Comparison of ENCODE assay signal across 11 mouse cellular contexts in genomic region chr6:54507808-54508207, GRCm38 (mm10). TPM values are rescaled to one million over a fixed set of nuclear protein-coding genes. Genes with fewer than 3 reads are reported as not detected.
DNase-seq lines count a peak whose midpoint lies in the region; ATAC-seq lines count a peak whose summit lies in the region.
"Had no signal": no experiment of that assay in that cellular context is flagged by ENCODE, and none has a peak within 500 bp of the region (broad histone marks: within the 10 kb centered on the region; RNA-seq: fewer than 3 reads in every experiment).

No protein-coding gene starts in this region.

- no peak overlapping the region for H3K4me2 ChIP-seq in heart, embryonic 15.5 days
- no peak overlapping the region for H3K4me2 ChIP-seq in embryonic facial prominence, embryonic 12.5 days (replicated peaks)
- no peak overlapping the region for H3K4me2 ChIP-seq in midbrain, embryonic 12.5 days (replicated peaks)

- H3K9me3 ChIP-seq in heart, embryonic 15.5 days (replicated peaks), result no peaks in the 10 kb centered on the region
- H3K9me3 ChIP-seq in embryonic facial prominence, embryonic 12.5 days, result no peaks in the 10 kb centered on the region
- no peaks in the 10 kb centered on the region for H3K9me3 ChIP-seq in hindbrain, embryonic 10.5 days
- no peaks in the 10 kb centered on the region for H3K9me3 ChIP-seq in midbrain, embryonic 12.5 days

- 41% methylated on average over 5 of the region's 5 CpGs for WGBS in heart, embryonic 15.5 days
- whole genome bisulfite sequencing in embryonic facial prominence, embryonic 12.5 days, result 57% methylated on average over 5 of the region's 5 CpGs
- WGBS in hindbrain, embryonic 10.5 days, result 70% methylated on average over 5 of the region's 5 CpGs
- 60% methylated on average over 5 of the region's 5 CpGs for WGBS in midbrain, embryonic 12.5 days

- H3K9ac ChIP-seq in heart, embryonic 15.5 days, result no peak overlapping the region
- no peak overlapping the region for H3K9ac ChIP-seq in embryonic facial prominence, embryonic 12.5 days
- H3K9ac ChIP-seq in midbrain, embryonic 12.5 days (replicated peaks), result no peak overlapping the region
- H3K9ac ChIP-seq: liver, embryonic 14.5 days had no signal

- DNase-seq in heart, adult 8-10 months (ENCODE audit: low spot score), result no peak
- no peak for DNase-seq in hindbrain, embryonic 10.5 days (ENCODE audit: low spot score)
- DNase-seq in thymus, postnatal 36 days, result no peak
- no peak for DNase-seq in spleen, postnatal 10 days (ENCODE audit: low spot score in 2 of 2)
- no peak for DNase-seq in left cerebral cortex, adult 11 months (ENCODE audit: low spot score)
- DNase-seq: layer of hippocampus, adult 9-11 months had no signal

- no peaks in the 10 kb centered on the region for H3K27me3 ChIP-seq in heart, embryonic 15.5 days
- H3K27me3 ChIP-seq in embryonic facial prominence, embryonic 12.5 days, result no peaks in the 10 kb centered on the region
- no peaks in the 10 kb centered on the region for H3K27me3 ChIP-seq in hindbrain, embryonic 10.5 days (ENCODE audit: insufficient read depth, poor library complexity, severe bottlenecking)
- H3K27me3 ChIP-seq in midbrain, embryonic 12.5 days, result no peaks in the 10 kb centered on the region

- H3K36me3 ChIP-seq in heart, embryonic 15.5 days, result no peaks in the 10 kb centered on the region
- H3K36me3 ChIP-seq in embryonic facial prominence, embryonic 12.5 days, result no peaks in the 10 kb centered on the region
- H3K36me3 ChIP-seq in hindbrain, embryonic 10.5 days, result peaks cover 15% of the 10 kb centered on the region
- peaks cover 24% of the 10 kb centered on the region for H3K36me3 ChIP-seq in midbrain, embryonic 12.5 days

- H3K4me3 ChIP-seq in heart, embryonic 15.5 days, result no peak overlapping the region
- no peak overlapping the region for H3K4me3 ChIP-seq in embryonic facial prominence, embryonic 12.5 days
- no peak overlapping the region for H3K4me3 ChIP-seq in hindbrain, embryonic 10.5 days
- H3K4me3 ChIP-seq in midbrain, embryonic 12.5 days, result no peak overlapping the region

- H3K27ac ChIP-seq in heart, embryonic 15.5 days, result no peak overlapping the region
- H3K27ac ChIP-seq in embryonic facial prominence, embryonic 12.5 days, result peak overlapping the region; percentile 75; the same call in 1 of the 2 replicates
- H3K27ac ChIP-seq in hindbrain, embryonic 10.5 days, result peak overlapping the region; percentile 84
- H3K27ac ChIP-seq in midbrain, embryonic 12.5 days (replicated peaks), result peak overlapping the region; percentile 79
- H3K27ac ChIP-seq: liver, embryonic 14.5 days had no signal

- peaks cover 20% of the 10 kb centered on the region for H3K4me1 ChIP-seq in heart, embryonic 15.5 days (replicated peaks)
- H3K4me1 ChIP-seq in embryonic facial prominence, embryonic 12.5 days, result peaks cover 24% of the 10 kb centered on the region
- H3K4me1 ChIP-seq in hindbrain, embryonic 10.5 days (replicated peaks), result peaks cover 39% of the 10 kb centered on the region
- peaks cover 22% of the 10 kb centered on the region for H3K4me1 ChIP-seq in midbrain, embryonic 12.5 days

- ATAC-seq in heart, embryonic 15.5 days (replicated peaks; ENCODE audit: insufficient number of reproducible peaks, insufficient read depth, low FRiP score, low read depth), result peak; percentile 44; the same call in 1 of the 2 replicates
- ATAC-seq in embryonic facial prominence, embryonic 12.5 days (ENCODE audit: insufficient number of reproducible peaks, insufficient read depth, low FRiP score, low TSS enrichment), result no peak
- ATAC-seq in midbrain, embryonic 12.5 days (ENCODE audit: low FRiP score, low read depth), result peak; percentile 24; the same call in 1 of the 2 replicates
- ATAC-seq: inflammation-experienced regulatory T-cells, adult 6 months had no signal

RNA-seq across cellular contexts. Expression of gene Scrn1, which starts 58.5 kb away (rescaled TPM):
- polyA plus RNA-seq in heart, embryonic 15.5 days (2015; fragmentation: Nextera tagmentation; extraction: Ambion mirVana), result 7.1 and 7.6 TPM in 2 replicates
- total RNA-seq in heart, adult 8-10 months (2022), result 1 to 10 TPM; 5.8 to 6.8 (median 6.4) TPM
- polyA plus RNA-seq in embryonic facial prominence, embryonic 12.5 days (2016; fragmentation: Nextera tagmentation; extraction: Ambion mirVana), result 26.1 and 27.2 TPM in 2 replicates
- polyA plus RNA-seq in hindbrain, embryonic 10.5 days (2016; fragmentation: Nextera tagmentation; extraction: Ambion mirVana), result 42.9 and 60.0 TPM in 2 replicates
- polyA plus RNA-seq in midbrain, embryonic 12.5 days (2016; fragmentation: Nextera tagmentation; extraction: Ambion mirVana), result 83.8 and 86.4 TPM in 2 replicates
